Mouse (Mus musculus) right cerebral cortex, postnatal 4 days (tissue): Measurements from ENCODE around the gene Vmo1.
"Not testable (repeated sequence)": the region's sequence is repeated elsewhere in the genome, so short reads cannot be mapped to it uniquely, and the experiment has no call there.

Experiments used
- DNase-seq: peaks from one replicate; pipeline ENCODE4 v3.0.0-alpha.2; 2022

The Vmo1 gene

DNA sequence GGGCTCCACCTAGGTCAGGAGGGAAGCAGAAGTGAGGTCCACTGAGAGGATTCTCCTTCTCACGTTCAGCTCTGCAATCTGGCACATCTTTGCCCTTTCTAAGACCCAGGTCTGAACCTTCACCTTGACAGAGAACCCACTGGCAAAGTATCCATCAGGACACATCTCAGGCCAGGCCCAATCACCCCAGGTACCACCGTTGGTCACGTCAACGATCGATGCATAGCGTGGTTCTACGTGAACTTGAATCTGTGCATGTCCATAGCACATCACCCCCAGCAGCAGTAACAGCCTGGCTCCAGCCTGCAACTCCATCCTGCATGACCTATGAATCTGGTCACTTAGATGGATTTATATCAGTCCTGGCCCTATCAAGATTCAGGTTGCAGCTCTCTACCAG, at the start of gene Vmo1:
Vmo1 (minus strand) TSS at position 329 of the 400 bp plus-strand sequence.
- DNase-seq: no peak

DNA sequence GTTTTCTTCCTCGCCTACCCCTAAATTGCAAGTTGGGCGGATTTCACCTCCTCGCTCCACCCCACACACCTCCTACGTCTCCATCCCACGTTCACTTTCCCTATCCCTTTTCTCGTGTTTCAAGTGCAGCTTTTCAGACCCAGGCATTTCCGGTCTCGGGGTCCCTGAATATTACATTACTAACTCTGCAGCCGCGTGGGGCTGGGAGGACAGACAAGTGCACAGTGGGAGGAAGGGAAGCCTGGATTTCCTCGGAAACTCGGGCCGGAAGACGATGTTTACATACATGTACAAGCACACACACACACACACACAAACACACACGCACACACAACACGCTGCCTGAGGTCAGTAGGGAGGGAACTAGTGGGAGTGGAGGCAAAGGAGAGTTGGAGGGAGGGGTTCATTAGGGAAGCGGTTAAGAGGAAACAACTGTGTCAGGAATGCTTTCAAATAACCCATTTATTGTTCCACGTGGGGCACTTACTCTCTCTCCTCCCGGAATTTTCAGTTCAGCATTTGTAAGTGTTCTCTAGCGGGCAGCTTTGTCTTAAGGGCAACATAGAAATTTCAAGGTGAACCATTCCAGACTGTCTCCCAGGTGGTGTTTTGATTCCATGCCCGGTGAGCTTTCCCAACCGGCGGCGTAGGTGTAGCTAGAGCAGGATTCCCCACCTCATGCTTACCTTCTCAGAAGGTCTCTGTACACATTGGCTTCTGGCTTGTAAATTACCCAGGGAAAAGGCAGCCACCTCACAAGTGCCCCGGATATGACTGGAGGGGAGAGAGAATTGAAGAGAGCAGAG, 49.3 kb upstream of the Vmo1 start:
- DNase-seq: no peak

DNA sequence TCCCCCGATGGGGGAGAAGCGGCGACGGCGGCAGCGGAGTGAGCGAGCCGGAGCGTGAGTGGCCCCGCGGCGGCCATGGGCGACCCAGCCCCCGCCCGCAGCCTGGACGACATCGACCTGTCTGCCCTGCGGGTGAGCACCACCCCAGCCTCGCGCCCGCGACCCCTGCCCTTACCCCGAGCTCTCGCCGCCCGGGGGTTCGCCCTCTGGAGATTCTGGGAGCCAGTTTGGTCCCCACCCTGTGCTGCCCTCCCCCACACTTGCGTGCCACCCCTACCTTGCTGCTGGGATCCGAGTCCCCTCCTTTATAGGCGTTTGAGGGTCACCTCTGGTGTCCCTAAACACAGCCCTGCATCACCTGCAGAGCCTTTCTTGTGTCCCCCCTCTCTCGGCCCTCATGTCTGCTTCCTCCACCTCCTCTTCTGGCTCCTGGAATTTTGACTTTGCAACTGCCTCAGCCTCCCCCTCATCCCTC, 48.6 kb upstream of the Vmo1 start:
- no peak for DNase-seq

DNA sequence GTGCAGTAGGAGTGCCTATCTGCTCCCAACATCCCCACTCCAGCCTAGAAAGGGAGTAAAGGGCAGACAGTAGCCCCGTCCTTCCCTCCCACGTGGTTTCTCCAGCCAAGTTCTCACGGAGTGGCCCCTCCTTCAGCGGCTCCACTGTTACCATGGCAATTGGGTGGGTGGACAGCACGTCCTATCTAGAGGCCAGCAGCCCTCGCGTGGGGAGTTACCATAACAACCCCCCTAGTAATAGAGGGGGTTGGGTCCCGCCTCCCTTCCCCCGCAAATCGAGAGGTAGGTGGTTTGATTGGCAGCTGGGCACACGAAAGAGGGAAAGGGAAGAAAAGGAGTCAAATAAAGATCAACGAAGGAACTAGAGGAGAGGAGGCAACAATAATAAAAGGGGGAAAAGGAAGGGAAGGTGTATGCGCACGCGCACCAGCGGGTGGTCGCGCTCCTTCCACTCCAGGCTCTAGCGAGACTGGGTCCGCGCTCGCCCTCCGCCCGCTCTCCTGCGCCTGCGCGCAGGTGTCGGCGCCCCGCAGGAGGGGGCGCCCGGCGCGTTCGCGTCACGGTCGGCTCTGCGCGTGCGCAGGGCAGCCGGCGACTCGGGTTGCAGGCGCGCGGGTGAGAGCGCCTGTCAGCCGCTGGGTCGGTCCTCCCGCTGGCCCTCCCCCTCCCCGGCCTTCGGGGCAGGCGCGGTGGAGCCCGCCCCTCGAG, 48.0 kb upstream of the Vmo1 start, which contains the start of gene Mink1:
Mink1 (plus strand) TSS at position 595 of the 708 bp plus-strand sequence.
- peak; percentile 89 for DNase-seq

DNA sequence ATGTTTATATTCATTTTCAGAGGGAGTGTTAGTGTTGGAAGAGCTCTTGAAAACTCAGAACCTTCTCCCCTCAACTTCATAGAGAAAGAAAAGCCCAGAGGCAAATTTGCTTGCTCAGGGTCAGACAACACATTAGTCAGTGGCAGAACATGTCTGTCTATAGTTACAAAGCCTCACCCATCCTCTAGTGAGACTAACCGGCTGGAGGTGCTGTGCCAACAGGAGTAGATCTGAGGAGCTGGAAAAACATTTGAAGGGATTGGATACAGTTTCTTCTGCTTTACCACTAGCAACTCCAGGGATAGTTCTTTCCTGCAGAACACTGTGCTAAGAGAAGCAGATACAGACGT, 47.5 kb upstream of the Vmo1 start:
- DNase-seq: no peak

DNA sequence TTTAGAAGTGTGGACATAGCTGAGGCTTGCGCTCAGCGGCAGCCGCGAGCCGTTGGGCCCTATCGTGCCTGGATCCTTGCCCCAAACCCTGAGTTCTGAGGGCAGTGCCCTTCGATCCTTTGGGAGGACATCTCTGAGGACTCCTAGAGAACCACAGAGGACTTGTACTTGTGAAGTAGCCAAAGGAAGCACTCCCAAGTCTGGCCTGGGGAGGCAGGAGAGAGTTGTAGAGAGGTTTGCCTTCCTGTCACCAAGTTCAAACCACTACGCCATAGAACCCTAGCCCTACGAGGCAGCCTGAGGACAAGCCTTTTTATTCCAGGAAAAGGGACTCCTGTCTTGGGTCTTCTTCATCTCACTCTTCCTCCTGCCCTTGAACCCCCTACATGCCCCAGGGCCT, 43.1 kb upstream of the Vmo1 start:
- no peak for DNase-seq

DNA sequence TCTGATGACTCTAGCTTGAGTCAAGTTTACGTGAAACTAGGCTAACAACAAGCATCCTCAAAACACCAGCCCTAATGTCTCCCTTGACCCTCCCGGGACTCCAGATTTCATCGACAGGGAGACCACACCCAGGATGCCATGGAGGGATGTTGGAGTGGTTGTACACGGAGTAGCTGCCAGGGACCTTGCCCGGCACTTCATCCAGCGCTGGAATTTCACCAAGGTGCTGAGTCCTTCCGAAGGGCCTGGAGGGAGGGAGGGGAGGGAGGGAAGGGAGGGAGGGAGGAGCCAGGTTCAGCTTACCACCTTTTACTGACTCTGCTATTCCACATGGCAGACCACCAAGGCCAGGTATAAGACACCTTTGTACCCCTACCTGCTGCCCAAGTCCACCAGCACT, 39.5 kb upstream of the Vmo1 start:
- DNase-seq: no peak

DNA sequence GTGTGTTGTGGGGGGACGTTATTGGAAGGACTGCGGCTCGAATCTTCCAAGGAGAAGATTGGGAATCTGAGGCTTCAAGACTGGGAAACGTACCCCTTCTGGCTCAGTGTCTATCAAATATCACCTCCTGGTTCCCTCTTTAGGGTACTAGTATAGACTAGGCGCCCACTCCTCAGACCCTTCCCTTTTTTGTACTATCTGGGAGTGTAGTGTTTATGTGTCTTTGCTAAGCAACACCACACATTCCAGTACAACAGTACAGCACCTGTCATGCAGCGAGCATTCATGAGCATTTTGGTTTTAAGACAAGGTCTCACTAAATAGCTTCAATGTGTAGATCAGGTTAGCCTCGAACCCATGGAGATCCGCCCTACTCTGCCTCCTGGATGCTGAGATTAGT, 37.1 kb upstream of the Vmo1 start:
- DNase-seq: no peak

DNA sequence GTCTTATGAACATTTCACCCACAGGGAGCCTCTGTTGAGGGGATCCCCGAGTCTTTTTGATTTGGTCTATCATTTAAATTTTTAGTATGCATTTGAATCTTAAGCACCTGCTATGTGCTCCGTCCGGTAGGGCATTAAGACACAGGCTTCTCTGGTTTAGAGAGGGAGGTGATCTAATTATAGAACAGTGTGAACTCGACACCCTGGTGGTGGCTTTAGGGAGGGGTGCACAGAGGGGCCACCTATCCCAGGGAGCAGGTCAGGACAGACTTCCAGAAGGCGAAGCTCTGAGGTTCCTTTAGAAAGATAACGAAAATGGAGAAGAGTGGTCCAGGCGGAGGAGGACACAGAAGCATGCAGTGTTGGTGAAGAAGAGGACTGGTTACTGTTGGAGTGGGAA, 30.1 kb upstream of the Vmo1 start:
- DNase-seq: no peak

DNA sequence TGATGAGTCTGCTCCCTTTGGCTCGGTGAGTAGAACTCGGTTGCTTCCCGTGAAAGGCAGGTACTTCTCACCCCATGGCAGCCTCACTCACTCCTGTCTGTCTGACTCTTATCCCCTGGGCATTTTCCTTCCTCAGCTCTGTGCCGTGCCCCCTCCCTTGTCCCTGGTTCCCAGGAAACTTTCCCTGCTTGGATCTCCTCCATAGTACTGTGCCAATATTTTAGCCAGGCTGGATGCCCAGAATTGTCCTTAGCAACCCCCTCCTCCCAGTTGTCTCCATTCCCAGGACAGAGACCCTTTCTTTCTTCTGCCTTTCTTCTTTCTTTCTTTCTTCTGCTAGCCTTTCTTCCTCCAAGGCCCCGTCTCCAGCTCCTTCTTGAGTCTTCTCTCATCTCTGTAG, 27.0 kb upstream of the Vmo1 start:
- no peak for DNase-seq

DNA sequence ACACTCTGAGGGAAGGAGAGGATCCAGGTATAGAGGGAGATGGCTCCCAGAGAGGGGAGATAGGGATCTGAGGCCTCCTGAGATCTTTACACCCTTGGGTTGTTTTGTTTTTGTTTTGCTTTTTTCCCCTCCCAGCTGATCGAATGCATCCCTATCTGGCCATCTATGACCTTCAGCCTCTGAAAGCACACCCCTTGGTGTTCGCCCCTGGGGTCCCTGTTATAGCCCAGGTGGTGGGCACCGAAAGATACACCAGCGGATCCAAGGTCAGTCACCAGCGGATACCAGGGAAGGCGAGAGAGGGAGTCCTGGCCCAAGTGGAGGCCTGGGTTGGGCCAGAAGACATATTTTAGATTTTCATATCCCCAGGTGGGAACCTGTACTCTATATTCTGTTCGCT, 26.5 kb upstream of the Vmo1 start:
- no peak for DNase-seq

DNA sequence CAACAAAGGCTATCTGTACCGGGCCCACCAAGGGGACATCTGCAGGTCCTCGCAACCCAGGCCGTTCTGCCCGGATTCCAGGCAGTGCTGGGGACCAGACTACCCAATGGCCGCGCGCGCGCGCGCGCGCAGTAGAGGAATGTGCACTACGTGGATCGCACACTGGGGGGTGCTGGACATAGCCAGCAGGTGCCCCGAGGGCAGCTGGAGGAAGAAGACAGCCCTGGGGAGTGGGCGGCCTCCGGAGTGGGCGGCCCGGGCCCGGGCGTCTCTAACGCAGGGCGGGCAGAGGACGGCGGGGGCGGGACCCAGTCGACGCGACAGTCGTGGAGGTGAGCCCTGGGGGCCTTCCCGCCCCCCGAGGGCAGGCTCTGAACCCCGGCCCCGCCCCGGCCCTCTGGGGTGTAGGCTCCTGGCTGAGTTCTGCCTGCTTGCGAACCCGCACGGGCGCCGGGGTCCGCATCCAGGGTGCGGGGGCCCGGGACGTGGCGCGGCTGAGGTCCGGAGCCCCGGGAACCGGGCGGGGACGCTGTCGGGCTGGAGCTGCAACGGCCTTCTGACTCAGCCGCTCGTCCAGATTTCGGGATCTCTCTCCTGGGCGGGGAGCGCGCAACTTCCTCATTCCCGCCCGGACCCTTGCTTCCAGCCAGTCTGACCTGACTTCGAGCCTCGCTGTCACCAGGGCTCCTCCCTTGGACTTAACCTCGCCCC, 25.6 kb upstream of the Vmo1 start, which contains the start of gene Pld2:
Pld2 (plus strand) TSS at position 188 of the 711 bp plus-strand sequence.
- DNase-seq: peak; percentile 89

DNA sequence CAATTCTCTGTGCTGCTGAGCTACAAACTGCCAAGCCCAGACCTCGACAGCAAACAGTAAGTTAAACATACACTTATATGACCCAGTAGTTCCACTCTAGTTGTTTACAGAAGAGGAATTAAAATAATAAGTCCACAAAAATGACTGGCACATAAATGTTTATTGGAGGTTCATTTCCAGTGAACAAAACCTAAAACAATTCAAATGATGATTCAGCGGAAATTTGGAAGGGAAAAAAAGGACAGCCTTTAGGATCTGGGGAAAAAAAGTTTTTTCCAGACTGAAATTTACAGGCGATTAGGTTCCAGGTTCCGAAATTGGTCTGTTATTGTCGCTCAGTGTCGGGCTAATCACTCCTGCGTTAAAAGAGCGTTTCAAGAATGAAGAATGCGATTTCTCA, 25.0 kb upstream of the Vmo1 start:
- DNase-seq: no peak

DNA sequence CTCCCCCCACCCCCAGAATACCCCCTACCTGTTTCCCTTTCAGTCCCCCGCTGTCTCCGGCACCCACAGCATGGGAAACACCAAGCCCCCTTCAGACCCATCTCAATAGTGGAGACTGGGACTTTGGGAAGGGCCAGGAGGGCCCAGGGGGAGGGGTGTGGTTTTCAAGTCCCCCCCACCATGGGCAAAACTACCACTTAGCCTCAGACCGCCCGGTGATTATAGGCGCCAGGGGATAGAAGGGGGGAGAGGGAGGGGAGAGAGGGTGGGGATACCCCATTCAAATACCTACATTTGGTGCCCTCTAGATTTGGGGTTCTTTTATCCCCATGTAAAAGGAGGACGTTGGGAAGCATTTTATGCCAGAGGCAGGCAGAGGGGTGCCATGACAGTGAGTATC, 18.4 kb upstream of the Vmo1 start, which contains the start of gene Gm40193:
Gm40193 (minus strand) TSS at position 101 of the 400 bp plus-strand sequence.
- no peak for DNase-seq

DNA sequence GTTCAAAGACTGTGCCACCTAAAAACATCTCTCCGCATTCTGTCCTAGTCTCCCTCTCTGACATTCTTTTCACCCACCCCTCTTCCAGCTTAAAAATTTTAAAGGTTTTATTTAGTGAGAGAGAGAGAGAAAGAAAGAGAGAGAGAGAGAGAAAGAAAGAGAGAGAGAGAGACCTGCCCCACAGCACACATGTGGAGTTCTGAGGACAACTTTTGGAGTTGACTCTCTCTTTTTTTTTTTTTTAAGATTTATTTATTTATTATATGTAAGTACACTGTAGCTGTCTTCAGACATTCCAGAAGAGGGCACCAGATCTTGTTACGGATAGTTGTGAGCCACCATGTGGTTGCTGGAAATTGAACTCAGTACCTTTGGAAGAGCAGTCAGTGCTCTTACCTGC, 16.6 kb upstream of the Vmo1 start:
- DNase-seq: not testable (repeated sequence)

DNA sequence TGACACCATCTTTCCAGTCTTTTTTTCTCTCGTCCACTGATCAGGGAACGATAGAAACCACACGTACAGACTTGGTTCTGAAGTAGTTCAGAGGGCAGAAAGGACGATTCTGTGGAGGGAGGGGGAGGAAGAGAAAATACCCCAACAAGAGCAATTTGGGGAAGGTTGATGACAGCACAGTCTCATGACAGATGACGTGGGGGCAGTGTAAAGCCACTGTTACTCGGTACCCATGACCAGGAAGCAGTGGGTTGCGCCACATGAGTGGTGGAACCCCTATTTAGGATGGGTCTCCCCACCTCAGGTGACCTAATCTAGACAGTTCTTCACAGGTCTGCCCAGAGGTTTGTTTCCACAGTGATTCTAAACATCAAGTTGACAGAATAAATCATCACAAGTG, 14.2 kb upstream of the Vmo1 start:
- DNase-seq: no peak

DNA sequence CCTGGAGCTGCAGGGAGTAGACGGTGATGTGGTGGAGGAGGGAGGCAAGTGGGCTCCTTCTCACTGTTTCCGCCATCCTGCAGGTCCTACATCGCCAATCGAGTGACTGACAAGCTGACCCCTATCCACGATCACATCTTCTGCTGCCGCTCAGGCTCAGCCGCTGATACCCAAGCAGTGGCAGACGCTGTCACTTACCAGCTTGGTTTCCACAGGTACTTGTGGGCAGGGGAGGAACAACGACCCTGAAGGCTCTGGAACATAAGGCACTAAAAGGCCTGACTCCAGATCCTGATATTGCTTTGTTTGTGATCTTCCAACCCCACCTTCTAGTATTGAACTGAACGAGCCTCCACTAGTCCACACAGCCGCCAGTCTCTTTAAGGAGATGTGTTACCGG, 11.8 kb upstream of the Vmo1 start:
- DNase-seq: no peak

DNA sequence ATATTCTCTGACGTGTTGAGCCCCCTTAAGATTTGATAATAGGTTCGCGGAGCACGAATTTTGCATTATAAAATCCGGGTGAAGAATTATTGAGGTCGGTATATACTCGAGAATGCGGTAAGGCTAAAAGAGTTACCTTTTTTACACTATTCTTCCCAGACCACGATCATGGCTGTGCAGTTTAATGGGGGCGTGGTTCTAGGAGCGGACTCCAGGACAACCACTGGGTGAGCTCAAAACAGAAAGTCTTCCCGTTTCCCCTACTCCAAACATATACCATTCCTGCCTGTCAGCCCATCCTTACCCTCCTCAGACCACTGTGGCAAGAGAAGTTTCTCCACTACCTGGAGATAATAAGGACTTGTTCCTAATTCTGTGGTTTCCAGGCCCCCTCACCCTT, 11.3 kb upstream of the Vmo1 start:
- DNase-seq: no peak

DNA sequence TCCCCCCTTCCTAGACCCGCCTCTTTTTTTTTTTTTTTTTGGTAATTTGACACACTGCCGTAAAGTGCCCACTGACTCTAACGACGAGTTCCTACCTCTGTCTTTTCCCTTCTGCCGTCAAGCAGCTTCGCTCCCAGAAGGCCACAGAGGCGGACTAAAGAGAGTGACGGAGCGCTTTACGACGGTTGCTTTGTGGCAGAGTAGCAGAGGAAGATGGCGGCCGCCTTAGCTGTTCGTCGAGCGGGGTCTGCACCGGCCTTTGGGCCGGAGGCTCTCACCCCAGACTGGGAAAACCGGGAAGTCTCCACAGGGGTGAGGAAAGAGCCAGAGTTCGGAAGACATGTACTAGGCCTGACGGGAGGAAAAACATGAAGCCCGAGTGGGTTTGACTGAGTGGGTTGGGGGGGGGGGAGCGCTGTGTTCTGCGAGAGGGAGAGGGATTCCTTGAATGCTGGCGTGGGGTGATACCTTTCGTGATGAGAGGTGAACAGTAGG, 10.8 kb upstream of the Vmo1 start, which contains the start of gene Psmb6:
Psmb6 (plus strand) TSS at position 184 of the 495 bp plus-strand sequence.
- peak; percentile 82 for DNase-seq

DNA sequence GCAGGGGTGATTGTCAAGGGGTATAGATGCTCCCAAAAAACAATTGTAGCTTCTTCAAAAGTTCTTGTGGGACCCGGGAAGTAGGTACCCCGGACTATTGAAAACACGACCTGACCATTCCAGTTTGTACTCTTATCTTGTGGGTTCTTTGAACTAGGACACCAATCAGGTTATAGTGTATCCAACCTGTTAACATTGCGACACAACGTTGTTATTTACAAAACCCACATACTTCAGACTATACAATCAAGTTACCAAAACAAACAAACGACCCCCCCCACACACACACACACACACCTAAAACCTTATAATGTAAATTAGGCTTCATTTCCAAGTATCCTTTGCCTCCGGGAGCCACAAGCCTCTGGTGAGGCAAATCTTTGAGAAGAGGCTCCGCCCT, 10.4 kb upstream of the Vmo1 start:
- DNase-seq: no peak

DNA sequence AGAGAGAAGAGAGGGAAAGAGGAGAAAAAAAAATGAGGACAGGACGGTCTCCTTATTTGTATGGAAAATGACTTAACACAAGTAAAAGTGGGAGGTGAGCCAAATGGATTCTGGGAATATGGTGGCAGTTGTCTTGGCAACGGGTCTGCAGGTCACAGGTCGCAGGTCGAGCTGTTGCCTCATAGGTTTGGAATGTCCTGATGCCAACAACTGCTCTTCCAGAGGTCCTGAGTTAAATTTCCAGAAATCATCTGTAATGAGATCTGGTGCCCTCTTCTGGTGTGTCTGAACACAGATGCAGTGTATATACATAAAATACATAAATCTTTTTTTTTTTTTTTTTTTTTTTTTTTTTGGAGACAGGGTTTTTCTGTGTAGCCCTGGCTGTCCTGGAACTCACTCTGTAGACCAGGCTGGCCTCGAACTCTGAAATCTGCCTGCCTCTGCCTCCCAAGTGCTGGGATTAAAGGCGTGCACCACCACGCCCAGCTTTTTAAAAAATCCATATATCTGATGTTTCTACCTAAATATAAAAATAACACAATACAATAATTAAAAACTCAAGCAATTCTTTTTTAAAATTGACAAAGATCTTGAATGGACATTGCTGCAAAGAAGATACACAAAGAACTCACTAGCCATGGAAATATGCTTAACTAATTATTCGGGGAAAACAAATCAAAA, 9.0 kb upstream of the Vmo1 start:
- not testable (repeated sequence) for DNase-seq

DNA sequence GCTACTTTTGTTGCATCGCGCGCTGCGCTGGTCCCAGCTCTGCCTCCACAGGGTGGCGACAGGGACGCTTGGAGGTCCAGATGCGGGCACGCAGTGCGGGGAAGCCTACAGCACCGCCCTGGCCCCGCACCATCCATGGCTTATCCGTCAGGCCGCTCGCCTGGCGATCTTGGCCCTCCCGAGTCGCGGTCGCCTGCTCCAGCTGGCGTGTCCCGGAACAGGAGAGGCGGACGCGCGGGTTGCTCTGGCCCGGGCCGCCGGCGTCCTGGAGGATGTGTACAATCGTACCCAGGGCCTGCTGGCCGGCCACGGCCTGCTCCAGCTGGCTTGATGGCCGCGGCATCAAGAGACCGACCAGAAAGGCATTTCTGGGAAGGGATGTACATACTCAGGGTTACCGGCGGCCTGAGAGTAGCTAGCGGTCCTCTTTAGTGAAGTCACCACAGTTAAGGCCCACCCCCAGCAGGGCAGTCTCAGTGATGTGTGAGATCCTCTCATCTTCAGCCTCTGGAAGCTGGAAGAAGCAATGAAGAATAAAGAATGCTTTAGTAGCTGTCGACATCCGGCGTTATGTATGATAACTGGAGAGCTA, 5.9 kb upstream of the Vmo1 start:
- DNase-seq: peak; percentile 34
